Mouse (Mus musculus) kidney, postnatal 0 days (tissue): ENCODE results near the gene Sec16a. TPM values are rescaled to one million over a fixed set of nuclear protein-coding genes. Genes with fewer than 3 reads are reported as not detected.
"Not testable (repeated sequence)": the region's sequence is repeated elsewhere in the genome, so short reads cannot be mapped to it uniquely, and the experiment has no call there.

Source experiments
- ATAC-seq: fragments of 200-750 bp; cut with Nextera tagmentation; replicated peaks from 2 replicates; pipeline ENCODE4 v1.8.0; 2017; ENCODE audit warnings: low read depth, moderate number of reproducible peaks, moderate TSS enrichment, moderate library complexity; ENCODE audit not compliant: low FRiP score
- DNase-seq: peaks from one replicate; pipeline ENCODE4 v3.0.0-alpha.2; 2016; ENCODE audit warnings: low spot score
- H3K27ac ChIP-seq: fragments of 300-500 bp; sonication (generic); 2 replicates; pipeline ENCODE4 v1.5.1; 2014; ENCODE audit warnings: mild to moderate bottlenecking
- H3K27me3 ChIP-seq: fragments of 300-500 bp; sonication (generic); 2 replicates; pipeline ENCODE4 v1.6.1; 2014; ENCODE audit warnings: low read length, mixed read lengths; ENCODE audit not compliant: insufficient read depth
- H3K36me3 ChIP-seq: fragments of 300-500 bp; sonication (generic); 2 replicates; pipeline ENCODE4 v1.6.1; 2014; ENCODE audit warnings: low read length, mixed read lengths; ENCODE audit not compliant: insufficient read depth
- H3K4me1 ChIP-seq: fragments of 300-500 bp; sonication (generic); replicated peaks from 2 replicates; pipeline ENCODE4 v1.6.1; 2014; ENCODE audit warnings: antibody characterized with exemption, low read length, mixed read lengths; ENCODE audit not compliant: insufficient read depth
- H3K4me2 ChIP-seq: fragments of 300-500 bp; sonication (generic); 2 replicates; pipeline ENCODE4 v1.6.1; 2014; ENCODE audit warnings: mild to moderate bottlenecking, low read length, moderate library complexity, mixed read lengths
- H3K4me3 ChIP-seq: fragments of 300-500 bp; sonication (generic); replicated peaks from 2 replicates; pipeline ENCODE4 v1.5.1; 2014; ENCODE audit warnings: low read depth, low read length
- H3K9ac ChIP-seq: fragments of 300-500 bp; sonication (generic); 2 replicates; pipeline ENCODE4 v1.6.1; 2014; ENCODE audit warnings: low read depth, low read length
- H3K9me3 ChIP-seq: fragments of 300-500 bp; sonication (generic); replicated peaks from 2 replicates; pipeline ENCODE4 v1.6.1; 2016; ENCODE audit warnings: low read length, inconsistent platforms, mixed read lengths
- CTCF ChIP-seq: IDR thresholded peaks from 2 replicates; pipeline ENCODE4 v1.5.1; 2016; ENCODE audit warnings: antibody characterized with exemption, low read depth, mild to moderate bottlenecking, moderate library complexity
- WGBS: fragments of 180-500 bp; shearing (Covaris S2); extraction: QIAGEN DNeasy Blood & Tissue Kit; methylation state at CpG from one replicate; pipeline ENCODE4 v1.1.7; 2014; 5-methylcytosine and 5-hydroxymethylcytosine counted together
- polyA plus RNA-seq: library from polyadenylated mRNA; unstranded; fragments of >200 nt; fragmentation: Nextera tagmentation; extraction: Ambion mirVana; gene quantifications from 2 replicates; pipeline ENCODE4 v1.2.1, GENCODE M21; 2015

Sec16a gene
- polyA plus RNA-seq, 1 experiment from 2014 or later: 16.6 TPM

DNA sequence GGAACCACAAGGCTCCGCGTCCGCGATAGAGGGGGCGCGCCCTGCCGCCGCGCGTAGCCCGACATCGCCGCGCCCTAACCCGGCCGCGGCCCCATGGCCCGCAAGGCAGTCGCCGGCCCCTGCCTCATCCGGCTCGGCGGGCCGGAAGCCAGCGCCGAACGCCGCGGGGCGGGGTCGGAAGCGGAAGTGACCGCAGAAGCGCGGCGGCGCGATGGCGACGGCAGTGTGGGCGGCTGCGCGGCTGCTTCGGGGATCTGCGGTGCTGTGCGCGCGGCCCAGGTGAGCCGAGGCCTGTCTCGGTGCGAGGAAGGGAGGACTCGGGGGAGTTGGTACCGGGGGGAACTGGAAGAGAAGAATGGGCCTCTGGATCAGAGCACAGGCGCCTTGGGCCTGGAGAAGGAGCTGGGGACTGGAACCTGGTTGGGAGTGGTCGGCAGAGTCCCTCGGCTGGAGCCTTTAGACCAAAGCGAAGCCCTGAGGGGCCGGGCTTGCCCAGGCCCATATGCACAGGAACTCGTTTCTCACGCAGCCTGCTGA, 55.8 kb downstream of the Sec16a start, which contains the start of the genes Entr1 and Pmpca:
TSS of gene Entr1 (minus strand) at position 163 of the 537 bp plus-strand sequence.
TSS of gene Pmpca (plus strand) at position 186 of the 537 bp plus-strand sequence.
- DNase-seq: peak; percentile 86
- Histone ChIP-seq H3K27ac (peak within 1 kb of the TSS; percentile 63), H3K9me3 (no peaks in the 10 kb centered on the region), H3K36me3 (peaks cover 55% of the 10 kb centered on the region), H3K9ac (peak within 1 kb of the TSS; percentile 94), H3K4me1 (peaks cover 9% of the 10 kb centered on the region), H3K4me3 (peak within 1 kb of the TSS; percentile 97), H3K4me2 (peak within 1 kb of the TSS; percentile 98), H3K27me3 (no peaks in the 10 kb centered on the region)
- TF ChIP-seq CTCF: no peak
- peak; percentile 74 for ATAC-seq
- WGBS: 0% methylated on average over 60 of the region's 60 CpGs

DNA sequence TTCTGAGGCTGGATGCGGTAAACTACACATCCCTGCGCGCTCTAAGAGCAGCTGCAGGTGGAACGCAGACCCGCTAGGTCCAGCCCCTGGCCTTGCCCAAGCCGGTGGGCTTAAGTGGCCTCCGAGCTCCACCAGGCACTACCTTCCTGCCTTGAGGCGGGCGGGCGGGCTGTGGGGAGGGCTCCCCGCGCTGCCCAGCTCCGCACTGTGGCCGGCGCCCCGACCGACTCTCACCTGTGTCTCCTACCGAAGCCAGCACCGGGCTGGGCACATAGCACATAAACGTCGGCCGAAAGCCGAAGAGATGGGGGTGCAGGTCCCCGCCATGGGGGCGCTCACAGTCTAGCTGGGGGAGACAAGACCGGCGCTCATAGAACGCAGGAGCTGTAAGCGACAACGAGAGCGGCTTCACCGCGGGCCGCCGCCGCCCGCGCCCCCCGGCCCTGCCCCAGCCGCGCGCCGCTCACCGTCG, 56.3 kb downstream of the Sec16a start:
- peak; percentile 34 for ATAC-seq
- Histone ChIP-seq H3K4me3 (peak overlapping the region; percentile 97), H3K27me3 (no peaks in the 10 kb centered on the region), H3K27ac (peak overlapping the region; percentile 63), H3K4me2 (peak overlapping the region; percentile 98), H3K9ac (peak overlapping the region; percentile 94), H3K36me3 (peaks cover 55% of the 10 kb centered on the region), H3K9me3 (no peaks in the 10 kb centered on the region), H3K4me1 (peaks cover 9% of the 10 kb centered on the region)
- TF ChIP-seq CTCF: no peak
- peak; percentile 12 for DNase-seq
- WGBS: 2% methylated on average over 43 of the region's 45 CpGs

DNA sequence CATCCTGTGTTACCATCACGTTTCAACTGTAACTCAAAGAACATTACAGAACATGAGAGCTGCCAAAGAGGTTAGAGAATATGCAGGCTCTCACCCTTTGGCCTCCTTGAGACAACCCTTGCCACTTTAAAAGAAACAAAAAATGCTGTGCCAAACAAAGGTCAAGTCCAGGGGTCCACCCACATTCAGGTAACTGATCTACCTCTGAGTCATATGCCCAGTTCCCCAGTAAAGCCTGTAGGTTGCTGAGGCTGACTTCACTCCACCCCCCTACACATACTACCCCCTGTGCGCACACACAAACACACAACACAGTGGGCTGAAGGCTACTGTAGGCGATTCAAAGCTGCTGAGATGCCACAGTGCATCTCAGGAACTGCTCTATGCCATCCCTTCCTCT, 57.3 kb downstream of the Sec16a start:
- peak; percentile 54 for ATAC-seq
- no peak overlapping the region for H3K27ac ChIP-seq
- no peak for DNase-seq
- no peaks in the 10 kb centered on the region for H3K27me3 ChIP-seq
- H3K36me3 ChIP-seq: peaks cover 53% of the 10 kb centered on the region
- peak overlapping the region; percentile 8; the same call in 1 of the 2 replicates for H3K9ac ChIP-seq
- H3K4me1 ChIP-seq: peaks cover 9% of the 10 kb centered on the region
- H3K4me2 ChIP-seq: no peak overlapping the region
- 79% methylated on average over 3 of the region's 3 CpGs for WGBS
- no peak overlapping the region for H3K4me3 ChIP-seq
- no peak for TF ChIP-seq CTCF
- no peaks in the 10 kb centered on the region for H3K9me3 ChIP-seq

DNA sequence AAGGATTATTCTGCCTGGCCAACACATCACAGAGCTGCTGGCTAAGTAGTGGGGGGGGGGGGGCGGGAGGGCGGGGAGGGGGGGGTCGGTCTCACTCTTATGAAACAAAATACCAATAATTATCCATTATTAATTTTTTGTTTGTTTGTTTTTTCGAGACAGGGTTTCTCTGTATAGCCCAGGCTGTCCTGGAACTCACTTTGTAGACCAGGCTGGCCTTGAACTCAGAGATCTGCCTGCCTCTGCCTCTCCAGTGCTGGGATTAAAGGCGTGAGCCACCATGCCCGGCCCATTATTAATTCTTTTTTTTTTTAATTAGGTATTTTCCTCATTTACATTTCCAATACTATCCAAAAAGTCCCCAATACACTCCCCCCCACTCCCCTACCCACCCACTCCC, 64.1 kb downstream of the Sec16a start:
- Histone ChIP-seq H3K9ac (peak overlapping the region; percentile 79; the same call in 1 of the 2 replicates), H3K4me3 (peak overlapping the region; percentile 78), H3K4me2 (peak overlapping the region; percentile 95), H3K36me3 (peaks cover 44% of the 10 kb centered on the region)
- H3K4me1 ChIP-seq, ATAC-seq, H3K9me3 ChIP-seq, H3K27ac ChIP-seq, DNase-seq, H3K27me3 ChIP-seq: not testable (repeated sequence)
- WGBS: 34% methylated on average over 6 of the region's 6 CpGs

DNA sequence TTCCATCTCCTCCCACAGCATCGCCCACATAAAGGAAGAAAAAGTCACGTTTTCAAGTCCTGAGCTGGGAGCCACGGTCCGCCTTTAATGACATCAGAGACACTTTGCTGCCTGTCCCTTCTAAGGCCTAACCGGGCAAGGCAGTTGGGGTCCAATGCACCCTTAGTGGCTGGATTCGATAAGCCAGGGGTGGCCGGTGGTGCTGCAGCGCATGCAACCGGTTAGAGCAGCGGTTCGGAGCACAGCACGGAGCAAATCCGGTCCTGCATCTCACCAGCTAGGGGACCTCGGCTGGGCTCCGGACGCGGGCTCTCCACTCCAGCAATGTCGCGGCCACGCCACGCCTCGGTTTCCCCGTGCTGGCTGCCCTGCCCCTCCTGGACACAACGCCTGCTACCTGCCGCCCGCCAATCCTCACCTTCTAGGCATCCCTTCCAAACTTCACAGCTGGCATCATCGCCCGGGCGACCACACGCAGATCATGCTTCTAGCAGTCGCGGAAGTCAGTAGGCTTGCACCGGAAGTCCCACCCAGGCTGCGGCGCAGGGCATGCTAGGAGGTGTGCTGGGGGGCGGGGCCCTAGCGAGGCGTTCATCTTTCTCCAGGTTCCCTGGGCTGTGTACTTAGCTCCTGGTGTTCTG, 64.8 kb downstream of the Sec16a start, which contains the start of gene Snapc4:
TSS of gene Snapc4 (minus strand) at position 523 of the 641 bp plus-strand sequence.
- peak; percentile 2; the same call in 1 of the 2 replicates for TF ChIP-seq CTCF
- peaks cover 41% of the 10 kb centered on the region for H3K36me3 ChIP-seq
- no peaks in the 10 kb centered on the region for H3K9me3 ChIP-seq
- ATAC-seq (peak; percentile 93), DNase-seq (peak; percentile 94)
- peak within 1 kb of the TSS; percentile 50 for H3K27ac ChIP-seq
- WGBS: under 1% methylated on average over 38 of the region's 38 CpGs
- H3K27me3 ChIP-seq: no peaks in the 10 kb centered on the region
- H3K4me1 ChIP-seq: peaks cover 4% of the 10 kb centered on the region; the same call in 1 of the 2 replicates
- H3K4me3 ChIP-seq: peak within 1 kb of the TSS; percentile 78
- H3K9ac ChIP-seq: peak within 1 kb of the TSS; percentile 79
- peak within 1 kb of the TSS; percentile 95 for H3K4me2 ChIP-seq

DNA sequence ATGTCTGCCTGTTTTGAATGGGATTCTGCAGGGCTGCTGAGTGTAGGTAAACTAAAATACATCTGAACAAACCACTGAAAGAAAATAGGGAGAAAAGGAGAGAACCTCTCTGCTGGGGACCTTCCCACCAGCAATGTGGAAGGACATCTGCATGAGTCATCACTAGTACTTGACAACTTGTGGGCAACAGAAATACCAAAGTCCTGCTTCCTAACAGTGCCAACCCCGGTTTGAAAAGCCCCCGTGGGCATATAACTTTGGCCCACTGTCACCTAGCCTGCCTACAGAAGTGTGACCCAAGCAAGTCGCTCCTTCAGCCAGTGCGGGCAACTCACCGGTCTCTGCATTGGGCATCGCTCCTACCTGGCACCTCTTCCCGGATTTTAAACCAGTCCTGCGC, 72.6 kb downstream of the Sec16a start:
- 97% methylated on average over 8 of the region's 8 CpGs for WGBS
- TF ChIP-seq CTCF: no peak
- ATAC-seq (no peak), DNase-seq (no peak)
- H3K4me3 ChIP-seq: no peak overlapping the region
- H3K4me2 ChIP-seq: no peak overlapping the region
- no peaks in the 10 kb centered on the region for H3K27me3 ChIP-seq
- no peaks in the 10 kb centered on the region for H3K9me3 ChIP-seq
- no peaks in the 10 kb centered on the region for H3K4me1 ChIP-seq
- H3K27ac ChIP-seq: no peak overlapping the region
- H3K36me3 ChIP-seq: peaks cover 78% of the 10 kb centered on the region
- no peak overlapping the region for H3K9ac ChIP-seq
